Mouse (Mus musculus) CD4-positive, CD25-positive, alpha-beta regulatory T cell (primary cell): ENCODE measurements around the gene Zbtb43. TPM values are rescaled to one million over a fixed set of nuclear protein-coding genes. Genes with fewer than 3 reads are reported as not detected.

Experiments
- polyA plus RNA-seq: library from polyadenylated mRNA; unstranded; fragments of 100-300 nt; shearing (Covaris generic); gene quantifications from one replicate; pipeline ENCODE4 v1.2.1, GENCODE M21; 2017

The Zbtb43 gene
- 17.8 TPM for polyA plus RNA-seq

GRCm38 (mm10) chr2:33468466-33469097, at the start of gene Zbtb43:
Gene Zbtb43, minus strand, starts transcription at chr2:33468559.

GRCm38 (mm10) chr2:33430771-33431699, 37.3 kb downstream of the Zbtb43 start, which contains the start of gene Zbtb34:
Gene Zbtb34, minus strand, starts transcription at chr2:33431324.

Other genes starting within 250 kb of the Zbtb43 start
- gene Ralgps1, start 97.1 kb downstream of the Zbtb43 start, polyA plus RNA-seq = 10.4 TPM
- gene Zbtb34, start 37.2 kb downstream of the Zbtb43 start, polyA plus RNA-seq = 3.9 TPM
- gene Lmx1b, start 172.0 kb upstream of the Zbtb43 start, polyA plus RNA-seq = not detected